ENCODE assay signal across 16 mouse cellular contexts in genomic region chr4:75827082-75827711, GRCm38 (mm10).
A peak's percentile ranks its signal among the peaks of the same experiment; 100 is the strongest.
DNase-seq lines count a peak whose midpoint lies in the region; ATAC-seq and TF ChIP-seq lines count a peak whose summit lies in the region.
"Had no signal": no experiment of that assay in that cellular context is flagged by ENCODE, and none has a peak within 500 bp of the region (broad histone marks: within the 10 kb centered on the region; RNA-seq: fewer than 3 reads in every experiment).

No protein-coding gene starts in this region.

- H3K27me3 ChIP-seq in forebrain, embryonic 16.5 days (replicated peaks; ENCODE audit: control insufficient read depth, insufficient read depth, low read length), result no peaks in the 10 kb centered on the region
- no peaks in the 10 kb centered on the region for H3K27me3 ChIP-seq in forebrain, embryonic 11.5 days (ENCODE audit: control insufficient read depth, insufficient read depth, low read length)
- H3K27me3 ChIP-seq in midbrain, postnatal 0 days (ENCODE audit: insufficient read depth, low read length), result no peaks in the 10 kb centered on the region
- no peaks in the 10 kb centered on the region for H3K27me3 ChIP-seq in midbrain, embryonic 16.5 days (ENCODE audit: control insufficient read depth, insufficient read depth, low read depth, low read length)
- H3K27me3 ChIP-seq: kidney, embryonic 15.5 days; megakaryocyte, embryonic 14.5 days; neural tube, embryonic 13.5 days had no signal

- 41% methylated on average over 3 of the region's 3 CpGs for WGBS in forebrain, embryonic 16.5 days
- WGBS in forebrain, embryonic 11.5 days, result 76% methylated on average over 3 of the region's 3 CpGs
- WGBS in midbrain, postnatal 0 days, result 77% methylated on average over 3 of the region's 3 CpGs
- WGBS in midbrain, embryonic 16.5 days, result 63% methylated on average over 3 of the region's 3 CpGs

- H3K4me1 ChIP-seq in forebrain, embryonic 16.5 days (replicated peaks; ENCODE audit: control insufficient read depth, insufficient read depth, low read length), result 0 out of 2 replicates have a peak, but pooled peaks cover 6% of the 10 kb centered on the region
- no peaks in the 10 kb centered on the region for H3K4me1 ChIP-seq in forebrain, embryonic 11.5 days (replicated peaks; ENCODE audit: control insufficient read depth, insufficient read depth, low read length)
- H3K4me1 ChIP-seq in midbrain, postnatal 0 days (ENCODE audit: insufficient read depth, low read length), result no peaks in the 10 kb centered on the region
- H3K4me1 ChIP-seq in midbrain, embryonic 16.5 days (ENCODE audit: control insufficient read depth, insufficient read depth, low read length), result no peaks in the 10 kb centered on the region
- H3K4me1 ChIP-seq: kidney, embryonic 15.5 days; megakaryocyte, embryonic 14.5 days; neural tube, embryonic 13.5 days had no signal

- no peak overlapping the region for H3K4me2 ChIP-seq in forebrain, embryonic 16.5 days (ENCODE audit: low read length)
- H3K4me2 ChIP-seq in forebrain, embryonic 11.5 days (ENCODE audit: low read depth, low read length, severe bottlenecking), result no peak overlapping the region
- H3K4me2 ChIP-seq in midbrain, postnatal 0 days (ENCODE audit: low read depth, low read length, poor library complexity, severe bottlenecking), result no peak overlapping the region
- no peak overlapping the region for H3K4me2 ChIP-seq in midbrain, embryonic 16.5 days (ENCODE audit: low read length)
- H3K4me2 ChIP-seq: kidney, embryonic 15.5 days; liver, embryonic 11.5 days; neural tube, embryonic 13.5 days had no signal

- H3K9ac ChIP-seq in forebrain, embryonic 16.5 days (replicated peaks; ENCODE audit: low read depth, low read length), result no peak overlapping the region
- H3K9ac ChIP-seq in forebrain, embryonic 11.5 days (ENCODE audit: low read length), result no peak overlapping the region
- H3K9ac ChIP-seq in midbrain, postnatal 0 days (replicated peaks; ENCODE audit: low read length, poor library complexity, severe bottlenecking), result no peak overlapping the region
- H3K9ac ChIP-seq in midbrain, embryonic 16.5 days (ENCODE audit: low read depth, low read length), result no peak overlapping the region
- H3K9ac ChIP-seq: kidney, embryonic 15.5 days; neural tube, embryonic 13.5 days had no signal

- H3K27ac ChIP-seq in forebrain, embryonic 16.5 days (ENCODE audit: low read length), result no peak overlapping the region
- no peak overlapping the region for H3K27ac ChIP-seq in forebrain, embryonic 11.5 days (ENCODE audit: low read depth, low read length)
- no peak overlapping the region for H3K27ac ChIP-seq in midbrain, postnatal 0 days (ENCODE audit: low read depth, low read length)
- H3K27ac ChIP-seq in midbrain, embryonic 16.5 days (ENCODE audit: low read length), result no peak overlapping the region
- H3K27ac ChIP-seq: gastrocnemius, adult 2 months; heart, adult 2 months; kidney, embryonic 15.5 days; neural tube, embryonic 13.5 days had no signal

- H3K9me3 ChIP-seq in forebrain, embryonic 16.5 days (ENCODE audit: control insufficient read depth, low read length), result no peaks in the 10 kb centered on the region
- no peaks in the 10 kb centered on the region for H3K9me3 ChIP-seq in forebrain, embryonic 11.5 days (ENCODE audit: control insufficient read depth, low read length)
- H3K9me3 ChIP-seq in midbrain, postnatal 0 days (ENCODE audit: low read length), result no peaks in the 10 kb centered on the region
- H3K9me3 ChIP-seq in midbrain, embryonic 16.5 days (replicated peaks; ENCODE audit: control insufficient read depth, low read length, poor library complexity, severe bottlenecking), result no peaks in the 10 kb centered on the region
- H3K9me3 ChIP-seq: kidney, embryonic 15.5 days; megakaryocyte, embryonic 14.5 days; neural tube, embryonic 13.5 days had no signal

- no peak overlapping the region for H3K4me3 ChIP-seq in forebrain, embryonic 16.5 days (replicated peaks; ENCODE audit: low read length)
- no peak overlapping the region for H3K4me3 ChIP-seq in forebrain, embryonic 11.5 days (ENCODE audit: low read depth, low read length)
- no peak overlapping the region for H3K4me3 ChIP-seq in midbrain, postnatal 0 days (ENCODE audit: low read depth, low read length)
- no peak overlapping the region for H3K4me3 ChIP-seq in midbrain, embryonic 16.5 days (ENCODE audit: low read depth, low read length)
- H3K4me3 ChIP-seq: gastrocnemius, adult 2 months; heart, adult 2 months; kidney, embryonic 15.5 days; megakaryocyte, embryonic 14.5 days; neural tube, embryonic 13.5 days had no signal

- no peak for DNase-seq in forebrain, embryonic 11.5 days (ENCODE audit: low spot score)
- DNase-seq in midbrain, postnatal 0 days (ENCODE audit: low spot score), result peak; percentile 76
- peak; percentile 25 for DNase-seq in cerebellum, adult 9-11 months
- DNase-seq in embryo, embryonic 11 days, result no peak
- DNase-seq in liver, result no peak
- DNase-seq: adrenal gland, adult 8-10 months; gastrocnemius, adult 2 months; heart, adult 2 months; thymus, adult 18-20 months had no signal

- TF ChIP-seq CTCF in midbrain, postnatal 0 days (IDR thresholded peaks at IDR 0.05), result no peak

- no peaks in the 10 kb centered on the region for H3K36me3 ChIP-seq in forebrain, embryonic 16.5 days (ENCODE audit: control insufficient read depth, insufficient read depth)
- H3K36me3 ChIP-seq in forebrain, embryonic 11.5 days (ENCODE audit: control insufficient read depth, insufficient read depth, low read length), result no peaks in the 10 kb centered on the region
- no peaks in the 10 kb centered on the region for H3K36me3 ChIP-seq in midbrain, postnatal 0 days (ENCODE audit: insufficient read depth, low read length)
- H3K36me3 ChIP-seq in midbrain, embryonic 16.5 days (ENCODE audit: control insufficient read depth, insufficient read depth, low read length), result no peaks in the 10 kb centered on the region
- H3K36me3 ChIP-seq: kidney, embryonic 15.5 days; neural tube, embryonic 13.5 days had no signal

- peak; percentile 76 for ATAC-seq in forebrain, embryonic 16.5 days
- no peak for ATAC-seq in forebrain, embryonic 11.5 days (replicated peaks; ENCODE audit: low FRiP score)
- peak; percentile 41; the same call in 1 of the 2 replicates for ATAC-seq in midbrain, postnatal 0 days (ENCODE audit: low FRiP score)
- no peak for ATAC-seq in midbrain, embryonic 16.5 days
- ATAC-seq: inflammation-experienced regulatory T-cells, adult 6 months had no signal

Comparison
In these comparisons a context has a peak if more than half of its experiments do, and no peak if none do; other contexts are left out.
1. ATAC-seq: peak in forebrain, embryonic 16.5 days (single experiment) and midbrain, postnatal 0 days (single experiment); none in forebrain, embryonic 11.5 days (single experiment) and midbrain, embryonic 16.5 days (single experiment).
2. DNase-seq: peak in midbrain, postnatal 0 days (single experiment) and cerebellum, adult 9-11 months (single experiment); none in forebrain, embryonic 11.5 days (single experiment), embryo, embryonic 11 days (single experiment) and liver (single experiment).